Mouse (Mus musculus): ENCODE results near the gene Sorbs2. TPM values are rescaled to one million over a fixed set of nuclear protein-coding genes. Genes with fewer than 3 reads are reported as not detected.

The Sorbs2 gene
- polyA plus RNA-seq, 1 experiment from 2014 or later = 32.2 TPM

DNA sequence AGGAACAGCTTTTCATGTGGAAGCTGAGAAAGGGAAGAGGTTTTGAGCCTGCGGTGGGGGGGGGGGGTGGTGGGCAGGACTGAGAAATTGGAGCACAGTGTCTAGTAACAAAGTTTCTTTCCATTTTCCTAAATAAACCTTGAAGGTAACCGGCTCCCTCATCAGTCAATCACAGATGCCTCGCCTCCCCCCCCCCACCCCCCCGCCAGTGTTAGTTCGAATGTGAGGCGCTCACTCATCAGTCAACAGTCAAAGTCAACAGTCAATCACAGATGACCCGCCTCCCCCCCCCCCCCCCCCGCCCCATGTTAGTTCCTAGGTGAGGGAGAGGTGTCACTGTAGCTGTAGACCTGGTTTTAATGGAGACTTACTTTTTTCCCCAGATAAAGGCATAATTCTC lies 123.4 kb downstream of the Sorbs2 start:
- DNase-seq (ENCODE audit: low spot score) = no peak
- H3K36me3 ChIP-seq (ENCODE audit: control insufficient read depth, insufficient read depth, low read length) = no peaks in the 10 kb centered on the region
- H3K4me3 ChIP-seq (ENCODE audit: low read depth, low read length) = no peak overlapping the region
- no peak overlapping the region for H3K27ac ChIP-seq (replicated peaks; ENCODE audit: low read depth, low read length)
- H3K9ac ChIP-seq (ENCODE audit: low read depth, low read length) = no peak overlapping the region
- H3K4me2 ChIP-seq (ENCODE audit: low read depth, low read length) = no peak overlapping the region
- no peaks in the 10 kb centered on the region for H3K4me1 ChIP-seq (ENCODE audit: control insufficient read depth, insufficient read depth, low read length)
- WGBS = 66% methylated on average over 8 of the region's 8 CpGs
- H3K27me3 ChIP-seq (replicated peaks; ENCODE audit: control insufficient read depth, insufficient read depth, low read length) = no peaks in the 10 kb centered on the region
- ATAC-seq (ENCODE audit: low read depth) = no peak
- H3K9me3 ChIP-seq (ENCODE audit: control insufficient read depth, low read length) = no peaks in the 10 kb centered on the region

DNA sequence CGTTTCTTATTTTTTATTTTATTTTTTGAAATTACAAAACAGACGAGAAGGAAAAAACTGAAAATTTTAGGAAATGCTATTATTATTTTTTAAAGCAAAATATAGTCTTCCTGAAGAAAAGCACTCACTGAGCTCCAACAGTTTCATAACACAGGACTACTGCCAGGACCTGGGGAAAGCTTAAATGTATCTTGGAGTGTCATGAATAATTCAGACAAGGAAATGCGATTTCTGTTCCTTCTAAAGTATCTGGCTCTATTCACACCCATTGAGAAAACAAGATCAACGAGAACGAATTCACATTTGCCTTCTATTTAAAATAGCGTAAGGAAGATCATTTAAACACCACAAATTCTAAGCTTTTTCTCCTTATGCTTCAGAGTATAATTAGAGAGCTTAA lies 127.6 kb downstream of the Sorbs2 start:
- no peak for DNase-seq (ENCODE audit: low spot score)
- H3K27me3 ChIP-seq (replicated peaks; ENCODE audit: control insufficient read depth, insufficient read depth, low read length) = no peaks in the 10 kb centered on the region
- H3K4me3 ChIP-seq (ENCODE audit: low read depth, low read length) = no peak overlapping the region
- no peak for ATAC-seq (ENCODE audit: low read depth)
- no peaks in the 10 kb centered on the region for H3K4me1 ChIP-seq (ENCODE audit: control insufficient read depth, insufficient read depth, low read length)
- no peaks in the 10 kb centered on the region for H3K9me3 ChIP-seq (ENCODE audit: control insufficient read depth, low read length)
- no peak overlapping the region for H3K9ac ChIP-seq (ENCODE audit: low read depth, low read length)
- WGBS = 71% methylated on average over 6 of the region's 6 CpGs
- peak overlapping the region; percentile 19; the same call in 1 of the 2 replicates for H3K4me2 ChIP-seq (ENCODE audit: low read depth, low read length)
- no peak overlapping the region for H3K27ac ChIP-seq (replicated peaks; ENCODE audit: low read depth, low read length)
- H3K36me3 ChIP-seq (ENCODE audit: control insufficient read depth, insufficient read depth, low read length) = no peaks in the 10 kb centered on the region

DNA sequence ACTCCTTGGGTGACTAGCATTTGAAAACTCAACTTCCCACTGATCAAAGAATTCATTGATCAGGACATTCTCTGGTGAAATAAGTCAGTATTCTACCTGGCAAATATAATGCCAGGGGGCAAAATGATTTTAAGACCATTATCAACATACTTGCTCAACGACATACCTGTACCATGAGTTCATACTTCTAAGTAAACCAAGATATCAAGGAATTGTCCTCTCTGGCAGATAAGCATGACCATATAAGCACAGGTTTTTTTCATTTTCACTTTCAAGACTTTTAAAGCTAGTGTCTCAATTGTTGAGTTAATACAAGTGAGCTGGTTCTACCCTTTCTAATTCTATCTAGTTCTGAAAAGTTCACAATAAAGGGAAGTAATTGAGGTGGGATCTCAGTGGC lies 130.2 kb downstream of the Sorbs2 start:
- Histone ChIP-seq H3K4me2 (ENCODE audit: low read depth, low read length) (no peak overlapping the region), H3K9me3 (ENCODE audit: control insufficient read depth, low read length) (no peaks in the 10 kb centered on the region), H3K4me3 (ENCODE audit: low read depth, low read length) (no peak overlapping the region), H3K36me3 (ENCODE audit: control insufficient read depth, insufficient read depth, low read length) (no peaks in the 10 kb centered on the region), H3K27me3 (replicated peaks; ENCODE audit: control insufficient read depth, insufficient read depth, low read length) (no peaks in the 10 kb centered on the region), H3K9ac (ENCODE audit: low read depth, low read length) (no peak overlapping the region), H3K27ac (replicated peaks; ENCODE audit: low read depth, low read length) (no peak overlapping the region), H3K4me1 (ENCODE audit: control insufficient read depth, insufficient read depth, low read length) (no peaks in the 10 kb centered on the region)
- DNase-seq (ENCODE audit: low spot score) (no peak), ATAC-seq (ENCODE audit: low read depth) (no peak)
- 83% methylated on average over 1 of the region's 1 CpGs for WGBS

GRCm38 (mm10) chr8:45639444-45639843 lies 131.9 kb downstream of the Sorbs2 start:
- no peaks in the 10 kb centered on the region for H3K36me3 ChIP-seq (ENCODE audit: control insufficient read depth, insufficient read depth, low read length)
- no peak overlapping the region for H3K4me2 ChIP-seq (ENCODE audit: low read depth, low read length)
- H3K4me3 ChIP-seq (ENCODE audit: low read depth, low read length) = no peak overlapping the region
- ATAC-seq (ENCODE audit: low read depth) (no peak), DNase-seq (ENCODE audit: low spot score) (no peak)
- H3K27ac ChIP-seq (replicated peaks; ENCODE audit: low read depth, low read length) = no peak overlapping the region
- H3K27me3 ChIP-seq (replicated peaks; ENCODE audit: control insufficient read depth, insufficient read depth, low read length) = no peaks in the 10 kb centered on the region
- no peak overlapping the region for H3K9ac ChIP-seq (ENCODE audit: low read depth, low read length)
- 0 out of 2 replicates have a peak, but pooled peaks cover 4% of the 10 kb centered on the region for H3K4me1 ChIP-seq (ENCODE audit: control insufficient read depth, insufficient read depth, low read length)
- H3K9me3 ChIP-seq (ENCODE audit: control insufficient read depth, low read length) = no peaks in the 10 kb centered on the region

GRCm38 (mm10) chr8:45644651-45645050 lies 137.1 kb downstream of the Sorbs2 start:
- ATAC-seq (ENCODE audit: low read depth) (no peak), DNase-seq (ENCODE audit: low spot score) (no peak)
- Histone ChIP-seq H3K4me3 (ENCODE audit: low read depth, low read length) (no peak overlapping the region), H3K27ac (replicated peaks; ENCODE audit: low read depth, low read length) (no peak overlapping the region), H3K27me3 (replicated peaks; ENCODE audit: control insufficient read depth, insufficient read depth, low read length) (no peaks in the 10 kb centered on the region), H3K9me3 (ENCODE audit: control insufficient read depth, low read length) (no peaks in the 10 kb centered on the region), H3K4me1 (ENCODE audit: control insufficient read depth, insufficient read depth, low read length) (0 out of 2 replicates have a peak, but pooled peaks cover 4% of the 10 kb centered on the region), H3K4me2 (ENCODE audit: low read depth, low read length) (no peak overlapping the region), H3K36me3 (ENCODE audit: control insufficient read depth, insufficient read depth, low read length) (no peaks in the 10 kb centered on the region), H3K9ac (ENCODE audit: low read depth, low read length) (no peak overlapping the region)
- 63% methylated on average over 2 of the region's 2 CpGs for WGBS

DNA sequence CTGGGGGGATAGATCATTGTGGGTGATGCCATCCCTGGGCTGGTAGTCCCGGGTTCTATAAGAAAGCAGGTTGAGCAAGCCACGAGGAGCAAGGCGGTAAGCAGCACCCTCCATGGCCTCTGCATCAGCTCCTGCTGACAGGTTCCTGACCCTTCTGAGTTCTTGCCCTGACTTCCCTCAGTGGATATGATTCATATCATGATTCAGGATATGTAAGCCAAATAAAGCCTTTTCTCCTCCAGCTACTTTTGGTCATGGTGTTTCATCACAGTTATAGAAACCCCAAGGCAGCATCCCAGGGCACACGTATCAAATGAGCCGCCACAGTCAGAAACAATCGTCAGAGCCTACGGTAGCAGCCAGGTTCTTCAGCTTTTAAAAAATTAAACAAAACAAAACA lies 141.5 kb downstream of the Sorbs2 start:
- no peak overlapping the region for H3K4me3 ChIP-seq (ENCODE audit: low read depth, low read length)
- ATAC-seq (ENCODE audit: low read depth) = no peak
- 87% methylated on average over 7 of the region's 7 CpGs for WGBS

GRCm38 (mm10) chr8:45649966-45650365 lies 142.4 kb downstream of the Sorbs2 start:
- H3K9me3 ChIP-seq (ENCODE audit: control insufficient read depth, low read length) = no peaks in the 10 kb centered on the region
- H3K4me2 ChIP-seq (ENCODE audit: low read depth, low read length) = no peak overlapping the region
- 0 out of 2 replicates have a peak, but pooled peaks cover 3% of the 10 kb centered on the region for H3K4me1 ChIP-seq (ENCODE audit: control insufficient read depth, insufficient read depth, low read length)
- H3K9ac ChIP-seq (ENCODE audit: low read depth, low read length) = no peak overlapping the region
- no peak for ATAC-seq (ENCODE audit: low read depth)
- no peak overlapping the region for H3K4me3 ChIP-seq (ENCODE audit: low read depth, low read length)
- H3K36me3 ChIP-seq (ENCODE audit: control insufficient read depth, insufficient read depth, low read length) = no peaks in the 10 kb centered on the region
- no peak for DNase-seq (ENCODE audit: low spot score)
- H3K27me3 ChIP-seq (replicated peaks; ENCODE audit: control insufficient read depth, insufficient read depth, low read length) = no peaks in the 10 kb centered on the region
- H3K27ac ChIP-seq (replicated peaks; ENCODE audit: low read depth, low read length) = 0 out of 2 replicates have a peak overlapping the region, but pooled peaks have one; percentile 0
- WGBS = 72% methylated on average over 5 of the region's 5 CpGs

More for the DNA sequence above, 141.5 kb downstream of the Sorbs2 start:
- Histone ChIP-seq H3K27me3 (replicated peaks; ENCODE audit: control insufficient read depth, insufficient read depth, low read length) (no peaks in the 10 kb centered on the region), H3K4me2 (ENCODE audit: low read depth, low read length) (no peak overlapping the region), H3K9ac (ENCODE audit: low read depth, low read length) (no peak overlapping the region), H3K36me3 (ENCODE audit: control insufficient read depth, insufficient read depth, low read length) (no peaks in the 10 kb centered on the region), H3K9me3 (ENCODE audit: control insufficient read depth, low read length) (no peaks in the 10 kb centered on the region), H3K27ac (replicated peaks; ENCODE audit: low read depth, low read length) (no peak overlapping the region), H3K4me1 (ENCODE audit: control insufficient read depth, insufficient read depth, low read length) (0 out of 2 replicates have a peak, but pooled peaks cover 6% of the 10 kb centered on the region)
- no peak for DNase-seq (ENCODE audit: low spot score)

DNA sequence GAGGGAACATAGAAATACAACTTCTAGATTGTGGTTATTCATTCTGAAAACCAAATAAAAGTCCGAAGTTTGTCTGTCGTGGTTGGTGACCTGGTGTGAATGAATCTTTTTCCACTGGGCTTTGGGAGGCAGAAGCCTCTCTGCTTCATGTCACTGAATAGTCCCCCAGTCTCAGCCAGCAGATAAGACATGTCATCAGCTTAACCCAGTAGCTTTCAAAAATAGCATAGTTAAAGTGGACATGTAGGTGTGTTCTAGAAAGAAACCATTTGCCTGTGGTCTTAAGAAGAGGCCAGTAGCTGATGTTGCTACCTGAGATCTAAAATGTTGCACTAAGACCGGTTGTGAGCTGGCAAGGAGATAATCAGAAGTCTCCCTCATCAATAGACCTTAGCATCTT lies 150.4 kb downstream of the Sorbs2 start:
- ATAC-seq (ENCODE audit: low read depth) = no peak
- Histone ChIP-seq H3K27ac (replicated peaks; ENCODE audit: low read depth, low read length) (no peak overlapping the region), H3K27me3 (replicated peaks; ENCODE audit: control insufficient read depth, insufficient read depth, low read length) (no peaks in the 10 kb centered on the region), H3K4me1 (ENCODE audit: control insufficient read depth, insufficient read depth, low read length) (peaks cover 5% of the 10 kb centered on the region; the same call in 1 of the 2 replicates), H3K4me3 (ENCODE audit: low read depth, low read length) (no peak overlapping the region), H3K4me2 (ENCODE audit: low read depth, low read length) (peak overlapping the region; percentile 42; the same call in 1 of the 2 replicates), H3K36me3 (ENCODE audit: control insufficient read depth, insufficient read depth, low read length) (no peaks in the 10 kb centered on the region), H3K9me3 (ENCODE audit: control insufficient read depth, low read length) (no peaks in the 10 kb centered on the region), H3K9ac (ENCODE audit: low read depth, low read length) (no peak overlapping the region)
- WGBS = 74% methylated on average over 3 of the region's 3 CpGs
- DNase-seq (ENCODE audit: low spot score) = no peak
